Mouse (Mus musculus): ENCODE results near the gene Tesk1.

DNA sequence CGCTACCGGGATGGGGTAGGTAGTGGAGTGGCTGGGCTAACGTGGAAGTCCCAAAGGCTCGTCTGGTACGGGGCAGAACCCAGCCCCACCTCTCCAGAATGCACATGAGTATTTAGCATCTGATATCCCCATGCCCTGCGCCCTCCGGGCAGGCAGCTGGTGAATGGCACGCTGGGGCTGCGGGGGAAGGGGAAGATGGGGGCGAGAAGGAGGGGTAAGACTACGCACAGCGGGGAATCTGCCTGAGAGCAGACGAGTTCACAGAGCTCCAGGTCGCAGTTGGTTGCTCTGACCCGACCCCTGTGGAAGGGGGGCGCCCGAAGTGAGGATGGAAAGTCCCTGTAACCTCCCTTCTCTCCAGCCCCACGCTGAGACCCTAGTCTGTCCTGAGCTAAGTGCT, 11.7 kb downstream of the Tesk1 start:
- TF ChIP-seq CTCF (conservative IDR thresholded peaks at IDR 0.05; ENCODE audit: insufficient read depth, insufficient read length, low read depth, low read length) (no peak), POLR2A (IDR thresholded peaks at IDR 0.05; ENCODE audit: low read depth, low read length) (no peak)

Measured in kidney, adult 2 months (tissue).